Mouse (Mus musculus) MEL (cell line): Measurements from ENCODE around the gene P3h4. TPM values are rescaled to one million over a fixed set of nuclear protein-coding genes. Genes with fewer than 3 reads are reported as not detected.

Experiments used
- DNase-seq: peaks from one replicate; pipeline ENCODE4 v3.0.0; 2011; ENCODE audit warnings: low read depth, low spot score
- H3K27ac ChIP-seq: 2 replicates; pipeline ENCODE4 v1.5.1; 2012; ENCODE audit warnings: low read depth, mild to moderate bottlenecking, control low read depth, low read length, moderate library complexity; ENCODE audit not compliant: control insufficient read depth
- H3K27me3 ChIP-seq, 2 experiments: fragments of 150-350 bp in 1 of 2; sonication (generic) in 1 of 2; 2 replicates each; pipeline ENCODE4 v1.6.1; 2012; ENCODE audit warnings: low read length in 2 of 2, mild to moderate bottlenecking in 2 of 2, improper control_type of control experiment in 1 of 2, moderate library complexity in 1 of 2; ENCODE audit not compliant: insufficient read depth in 2 of 2, control insufficient read depth in 1 of 2
- H3K36me3 ChIP-seq, 2 experiments: 2 replicates each; pipeline ENCODE4 v1.6.1; 2012 to 2014; ENCODE audit warnings: low read length in 2 of 2, improper control_type of control experiment in 1 of 2, inconsistent platforms in 1 of 2, mild to moderate bottlenecking in 1 of 2; ENCODE audit not compliant: insufficient read depth in 2 of 2, control insufficient read depth in 1 of 2
- H3K4me1 ChIP-seq, 2 experiments: fragments of 150-350 bp in 1 of 2; sonication (generic) in 1 of 2; 2 replicates each; pipeline ENCODE4 v1.6.1; 2012; ENCODE audit warnings: low read length in 2 of 2, improper control_type of control experiment in 1 of 2, mild to moderate bottlenecking in 1 of 2; ENCODE audit not compliant: insufficient read depth in 2 of 2, control insufficient read depth in 1 of 2
- H3K4me3 ChIP-seq, 2 experiments: fragments of 150-350 bp in 1 of 2; sonication (generic) in 1 of 2; 2 replicates each; pipeline ENCODE4 v1.5.1; 2012; ENCODE audit warnings: low read depth in 2 of 2, low read length in 2 of 2, mild to moderate bottlenecking in 2 of 2, moderate library complexity in 2 of 2, control low read depth in 1 of 2, improper control_type of control experiment in 1 of 2; ENCODE audit not compliant: control insufficient read depth in 1 of 2, insufficient read depth in 1 of 2
- H3K79me2 ChIP-seq: 2 replicates; pipeline ENCODE4 v1.6.1; 2012; ENCODE audit warnings: mild to moderate bottlenecking, low read length, moderate library complexity; ENCODE audit not compliant: control insufficient read depth, poor library complexity, insufficient read depth
- H3K9ac ChIP-seq: 2 replicates; pipeline ENCODE4 v1.6.1; 2012; ENCODE audit warnings: low read depth, mild to moderate bottlenecking, control low read depth, low read length, moderate library complexity; ENCODE audit not compliant: control insufficient read depth, poor library complexity, severe bottlenecking
- H3K9me3 ChIP-seq: fragments of 150-350 bp; sonication (generic); replicated peaks from 2 replicates; pipeline ENCODE4 v1.6.1; 2012; ENCODE audit warnings: mild to moderate bottlenecking, low read length, improper control_type of control experiment, moderate library complexity; ENCODE audit not compliant: insufficient read depth
- CHD1 ChIP-seq: IDR thresholded peaks from 2 replicates; pipeline ENCODE4 v1.6.1; 2012; ENCODE audit warnings: low read depth, mild to moderate bottlenecking, inconsistent platforms, low read length, improper control_type of control experiment
- CHD2 ChIP-seq: IDR thresholded peaks from 2 replicates; pipeline ENCODE4 v1.6.1; 2011; ENCODE audit warnings: low read length, improper control_type of control experiment
- CTCF ChIP-seq, 3 experiments: IDR thresholded peaks in 2 of 3; conservative IDR thresholded peaks in 1 of 3; 2 replicates each; pipeline ENCODE4 v1.5.1; 2011 to 2012; ENCODE audit warnings: low read length in 3 of 3, low read depth in 2 of 3, mild to moderate bottlenecking in 2 of 3, improper control_type of control experiment in 1 of 3, inconsistent platforms in 1 of 3, mixed read lengths in 1 of 3, moderate library complexity in 1 of 3; ENCODE audit not compliant: control insufficient read depth in 1 of 3, insufficient read depth in 1 of 3, poor library complexity in 1 of 3, severe bottlenecking in 1 of 3
- ETS1 ChIP-seq: IDR thresholded peaks from 2 replicates; pipeline ENCODE4 v1.6.1; 2012; ENCODE audit warnings: low read depth, mild to moderate bottlenecking, inconsistent platforms, low read length, improper control_type of control experiment, moderate library complexity
- GABPA ChIP-seq: IDR thresholded peaks from 2 replicates; pipeline ENCODE4 v1.6.1; 2012; ENCODE audit warnings: low read depth, mild to moderate bottlenecking, inconsistent platforms, low read length, improper control_type of control experiment, moderate library complexity
- MAZ ChIP-seq: IDR thresholded peaks from 2 replicates; pipeline ENCODE4 v1.6.1; 2012; ENCODE audit warnings: low read depth, mild to moderate bottlenecking, inconsistent platforms, low read length, improper control_type of control experiment
- MXI1 ChIP-seq: IDR thresholded peaks from 2 replicates; pipeline ENCODE4 v1.6.1; 2011; ENCODE audit warnings: mild to moderate bottlenecking, low read depth, low read length, improper control_type of control experiment
- MYB ChIP-seq: IDR thresholded peaks from 2 replicates; pipeline ENCODE4 v1.6.1; 2011; ENCODE audit warnings: mild to moderate bottlenecking, low read depth, low read length, improper control_type of control experiment
- MYC ChIP-seq: IDR thresholded peaks from 2 replicates; pipeline ENCODE4 v1.6.1; 2011; ENCODE audit warnings: low read depth, mild to moderate bottlenecking, low read length, improper control_type of control experiment, moderate library complexity
- NRF1 ChIP-seq: IDR thresholded peaks from 2 replicates; pipeline ENCODE4 v1.6.1; 2014; ENCODE audit warnings: low read depth, mild to moderate bottlenecking, inconsistent platforms, low read length, improper control_type of control experiment, moderate library complexity; ENCODE audit not compliant: poor library complexity, insufficient read depth, severe bottlenecking
- RCOR1 ChIP-seq: IDR thresholded peaks from 2 replicates; pipeline ENCODE4 v1.6.1; 2012; ENCODE audit warnings: low read depth, mild to moderate bottlenecking, inconsistent platforms, low read length, improper control_type of control experiment
- TBP ChIP-seq: IDR thresholded peaks from 2 replicates; pipeline ENCODE4 v1.8.0; 2011; ENCODE audit warnings: low read depth, low read length, improper control_type of control experiment
- USF2 ChIP-seq, 2 experiments: IDR thresholded peaks; 2 replicates each; pipeline ENCODE4 v1.6.1; 2011 to 2012; ENCODE audit warnings: improper control_type of control experiment in 2 of 2, low read length in 2 of 2, borderline replicate concordance in 1 of 2, inconsistent platforms in 1 of 2, low read depth in 1 of 2, mild to moderate bottlenecking in 1 of 2; ENCODE audit not compliant: insufficient read depth in 1 of 2
- ZMIZ1 ChIP-seq: IDR thresholded peaks from 2 replicates; pipeline ENCODE4 v1.6.1; 2012; ENCODE audit warnings: low read depth, mild to moderate bottlenecking, inconsistent platforms, low read length, improper control_type of control experiment, moderate library complexity
- ZNF384 ChIP-seq: IDR thresholded peaks from 2 replicates; pipeline ENCODE4 v1.6.1; 2012; ENCODE audit warnings: low read depth, mild to moderate bottlenecking, inconsistent platforms, low read length, improper control_type of control experiment
- polyA plus RNA-seq, 2 experiments: library from polyadenylated mRNA; stranded (reverse) in 1 of 2; unstranded in 1 of 2; fragments of >175 nt in 1 of 2; fragments of >200 nt in 1 of 2; gene quantifications; 2 replicates each; pipeline versions ENCODE4 v1.2.1 to v1.2.4; 2012; ENCODE audit warnings: low replicate concordance in 2 of 2, low read depth in 1 of 2; ENCODE audit not compliant: insufficient read length in 2 of 2, insufficient read depth in 1 of 2, missing spikeins in 1 of 2
- total RNA-seq: library from RNA; depleted of rRNA; stranded (reverse); fragments of 300-350 nt; gene quantifications from 2 replicates; pipeline ENCODE4 v1.2.3, GENCODE M21; 2012

Gene P3h4
- total and polyA plus RNA-seq, 3 experiments: 0.88 TPM; not detected in 2

GRCm38 (mm10) chr11:100377989-100378388, 36.6 kb downstream of the P3h4 start:
- DNase-seq: no peak
- H3K4me1 ChIP-seq: no peaks in the 10 kb centered on the region
- H3K9ac ChIP-seq: no peak overlapping the region
- no peaks in the 10 kb centered on the region for H3K27me3 ChIP-seq
- H3K4me3 ChIP-seq: no peak overlapping the region
- no peak overlapping the region for H3K27ac ChIP-seq
- no peaks in the 10 kb centered on the region for H3K9me3 ChIP-seq
- TF ChIP-seq MYB: no peak
- TF ChIP-seq ZNF384: no peak
- no peak for TF ChIP-seq ETS1
- no peak for TF ChIP-seq GABPA
- no peak for TF ChIP-seq USF2 (IDR thresholded peaks at IDR 0.05; ENCODE audit: borderline replicate concordance in 1 of 2, insufficient read depth in 1 of 2, low read depth in 1 of 2, low read length in 2 of 2)
- no peak for TF ChIP-seq CHD2
- no peak for TF ChIP-seq RCOR1
- no peak for TF ChIP-seq MXI1
- no peak for TF ChIP-seq NRF1
- no peak for TF ChIP-seq CTCF (IDR thresholded peaks at IDR 0.05 in 2 of 3, conservative IDR thresholded peaks at IDR 0.05 in 1 of 3; ENCODE audit: control insufficient read depth in 1 of 3, insufficient read depth in 1 of 3, low read depth in 2 of 3, low read length in 3 of 3, poor library complexity in 1 of 3, severe bottlenecking in 1 of 3)
- no peak for TF ChIP-seq ZMIZ1
- no peak for TF ChIP-seq CHD1
- no peaks in the 10 kb centered on the region for H3K79me2 ChIP-seq
- H3K36me3 ChIP-seq: no peaks in the 10 kb centered on the region

- TF ChIP-seq TBP (no peak), MYC (no peak)
- Histone ChIP-seq H3K36me3 (no peaks in the 10 kb centered on the region), H3K9ac (no peak overlapping the region), H3K4me1 (no peaks in the 10 kb centered on the region), H3K27ac (no peak overlapping the region), H3K4me3 (no peak overlapping the region), H3K9me3 (no peaks in the 10 kb centered on the region), H3K79me2 (no peaks in the 10 kb centered on the region), H3K27me3 (no peaks in the 10 kb centered on the region)
- DNase-seq: no peak
Measured at GRCm38 (mm10) chr11:100376746-100377389, 37.8 kb downstream of the P3h4 start.

- Histone ChIP-seq H3K27ac (no peak overlapping the region), H3K9ac (no peak overlapping the region), H3K4me1 (no peaks in the 10 kb centered on the region), H3K27me3 (no peaks in the 10 kb centered on the region), H3K36me3 (no peaks in the 10 kb centered on the region), H3K9me3 (no peaks in the 10 kb centered on the region)
- no peak for DNase-seq
- TF ChIP-seq GABPA (no peak), MAZ (no peak), CHD1 (no peak)
- TF ChIP-seq, all 39 proteins: peak for 0
- Histone ChIP-seq H3K79me2 (no peaks in the 10 kb centered on the region), H3K4me3 (no peak overlapping the region)
Measured at GRCm38 (mm10) chr11:100376005-100376404, 38.6 kb downstream of the P3h4 start.
